Mouse (Mus musculus): ENCODE measurements at regions not wholly inside any gene's neighbourhood (a gene's known extent, or its start where the extent isn't known, plus 50 kb on each side); places are given as distances from the start of the nearest gene placed in this dataset.
A peak's percentile ranks its signal among the peaks of the same experiment; 100 is the strongest.

DNA sequence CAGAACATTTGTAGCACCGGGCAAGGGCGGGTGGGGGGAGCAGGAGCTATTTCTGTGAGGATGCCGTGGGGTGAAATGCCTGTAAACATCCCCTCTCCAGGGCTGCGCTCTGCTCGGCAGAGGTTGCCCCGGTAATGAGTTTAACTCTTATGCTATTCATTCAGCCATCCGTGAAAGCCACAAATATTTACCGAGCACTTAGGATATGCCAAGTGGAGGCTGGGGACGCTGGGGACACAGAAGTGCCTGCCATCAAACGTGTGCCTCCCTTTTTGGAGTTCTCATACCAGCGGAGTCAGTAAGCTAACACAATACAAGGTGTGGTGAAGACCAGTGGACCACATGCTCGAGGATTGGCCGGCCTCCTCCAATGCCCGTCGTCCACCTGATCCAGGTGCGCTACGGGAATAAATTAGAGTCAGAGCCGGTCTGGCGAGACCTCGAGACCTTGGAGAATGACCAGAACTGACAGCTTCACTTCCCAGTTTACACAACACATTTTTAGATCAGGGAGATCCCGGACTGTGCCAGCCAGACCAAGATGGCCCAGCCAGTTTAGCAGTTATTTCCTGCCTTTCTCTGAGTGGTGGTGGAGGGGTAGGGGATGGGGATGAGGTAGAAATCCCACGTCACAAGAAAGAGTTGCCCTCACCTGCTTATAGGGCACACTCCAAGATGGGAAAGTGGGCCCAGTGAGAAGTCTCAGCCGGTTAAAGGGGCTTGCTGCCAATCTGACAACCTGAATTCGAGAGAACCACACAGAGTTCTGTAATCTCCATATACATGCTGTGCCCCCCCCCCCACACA, 134.4 kb downstream of the 2410131K14Rik start:
- no peak for DNase-seq (ENCODE audit: low spot score in 2 of 2)

DNA sequence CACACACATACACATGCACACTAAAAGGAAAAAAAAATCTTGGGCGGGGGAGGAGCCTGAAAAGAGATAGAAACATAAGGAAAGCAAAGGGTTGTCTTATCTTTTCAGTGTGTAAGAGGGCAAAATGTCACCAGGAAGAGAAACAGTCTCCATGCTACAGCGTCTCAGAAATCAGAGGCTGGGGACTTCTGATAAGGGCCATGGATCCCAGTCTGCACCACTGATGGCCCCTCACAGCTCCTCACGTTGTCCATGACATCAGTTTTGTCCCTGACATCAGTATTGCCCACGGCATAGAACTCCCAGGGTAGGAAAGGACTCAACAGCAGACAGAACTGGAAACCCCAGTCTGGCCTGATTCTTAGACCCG, 135.0 kb downstream of the 2410131K14Rik start:
- DNase-seq (ENCODE audit: low spot score in 2 of 2) = no peak

DNA sequence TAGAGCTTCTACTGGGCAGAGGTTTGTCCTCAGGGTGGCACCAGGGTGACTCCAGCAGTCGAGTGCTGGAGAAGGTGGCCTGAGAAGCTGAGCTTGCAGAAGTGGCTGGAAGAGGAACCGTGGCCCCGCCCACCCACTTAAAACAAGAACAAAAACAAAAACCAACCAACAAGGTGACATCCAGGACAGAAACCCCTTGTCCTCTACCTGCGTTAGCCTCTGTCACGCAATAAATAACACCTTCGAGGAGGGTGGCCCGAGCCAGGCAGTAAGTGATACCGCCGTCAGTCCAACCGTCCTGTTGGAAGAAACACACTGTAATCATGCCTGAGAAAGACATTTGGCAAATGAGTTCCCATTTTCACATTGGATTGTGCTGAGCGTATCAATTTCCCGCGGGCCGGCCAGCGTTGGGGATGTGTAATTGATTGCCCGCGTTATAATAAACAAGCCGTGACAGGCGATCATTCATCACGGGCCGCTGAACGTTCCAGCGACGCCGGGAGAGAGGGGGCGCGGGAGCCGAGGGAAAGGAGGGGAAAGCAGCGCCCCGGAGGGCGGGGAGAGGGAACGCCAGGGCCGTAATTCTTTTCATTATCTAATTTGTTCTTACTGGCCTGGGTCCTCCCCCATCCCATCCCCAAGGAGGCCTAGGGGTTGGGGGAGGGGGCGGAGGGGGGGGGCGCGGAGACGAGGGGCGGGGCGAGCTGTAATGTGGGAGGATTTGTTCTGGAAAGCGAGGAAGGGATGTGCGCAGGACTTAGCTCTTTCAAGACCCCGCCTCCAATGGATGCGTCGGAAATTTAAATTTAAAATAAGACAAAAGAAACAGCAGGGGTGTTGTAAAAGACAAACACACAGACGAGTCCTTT, 135.6 kb downstream of the 2410131K14Rik start:
- peak in 1 of 2 experiments; percentile 55 for DNase-seq (ENCODE audit: low spot score in 2 of 2)

DNA sequence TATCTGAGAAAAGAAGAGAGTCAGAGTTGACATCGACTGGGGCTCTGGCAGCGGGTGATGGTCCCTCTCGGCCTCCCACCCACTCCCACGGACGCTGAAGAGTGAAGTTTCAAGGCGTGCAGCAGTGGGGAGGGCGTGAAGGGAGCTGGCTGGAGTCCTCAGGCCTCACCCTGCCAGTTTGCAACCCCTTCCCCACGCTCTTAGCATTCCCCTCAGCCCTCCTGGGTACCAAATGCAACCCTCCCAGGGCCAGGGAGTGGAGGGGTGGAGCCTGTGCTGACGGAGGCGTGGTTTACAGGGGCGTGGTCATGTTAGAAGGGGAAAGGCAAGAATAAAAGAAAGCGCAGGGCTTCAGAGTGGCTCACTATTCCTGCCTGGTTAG, 136.3 kb downstream of the 2410131K14Rik start:
- DNase-seq (ENCODE audit: low spot score in 2 of 2) = peak in 1 of 2 experiments; percentile 51

DNA sequence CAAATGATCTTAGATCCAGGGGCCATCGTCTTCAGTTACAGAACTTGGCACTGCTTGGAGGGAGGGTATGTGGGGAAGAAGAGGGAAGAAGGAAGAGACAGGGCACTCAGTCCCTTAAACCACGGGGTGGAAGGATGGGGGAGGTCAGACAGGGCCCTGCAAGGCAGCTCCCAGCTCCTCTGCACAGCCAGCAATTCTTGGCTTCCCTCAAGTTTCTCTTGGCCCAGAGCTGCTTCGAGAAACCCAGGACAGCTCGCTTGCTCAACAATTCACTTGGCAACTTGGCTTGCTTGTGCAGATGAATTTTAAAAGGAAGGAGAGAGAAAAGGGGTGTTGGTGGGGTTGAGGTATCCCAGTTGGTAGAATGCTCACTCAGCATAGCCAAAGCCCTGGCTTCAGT, 141.1 kb downstream of the 2410131K14Rik start:
- no peak for DNase-seq (ENCODE audit: low spot score in 2 of 2)

DNA sequence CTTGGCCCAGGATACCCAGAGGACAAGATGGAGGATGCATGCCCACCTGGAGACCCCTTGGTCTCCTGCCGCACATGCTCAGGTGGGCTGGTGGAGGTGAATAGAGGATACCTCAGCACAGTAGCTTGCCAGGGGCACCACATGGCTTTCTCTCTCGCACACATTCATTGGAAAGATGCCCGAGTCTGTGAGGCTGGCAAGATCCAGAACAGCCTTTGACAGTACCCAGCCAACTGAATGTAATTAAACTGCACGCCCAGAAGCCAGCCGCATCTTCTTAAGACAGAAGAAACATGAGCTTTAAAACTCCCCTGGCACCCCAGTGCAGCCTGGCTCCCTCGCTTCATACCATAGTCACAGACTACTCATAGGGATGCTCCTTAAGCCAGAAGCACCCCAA, 143.4 kb downstream of the 2410131K14Rik start:
- peak in 1 of 2 experiments; percentile 58 for DNase-seq (ENCODE audit: low spot score in 2 of 2)

DNA sequence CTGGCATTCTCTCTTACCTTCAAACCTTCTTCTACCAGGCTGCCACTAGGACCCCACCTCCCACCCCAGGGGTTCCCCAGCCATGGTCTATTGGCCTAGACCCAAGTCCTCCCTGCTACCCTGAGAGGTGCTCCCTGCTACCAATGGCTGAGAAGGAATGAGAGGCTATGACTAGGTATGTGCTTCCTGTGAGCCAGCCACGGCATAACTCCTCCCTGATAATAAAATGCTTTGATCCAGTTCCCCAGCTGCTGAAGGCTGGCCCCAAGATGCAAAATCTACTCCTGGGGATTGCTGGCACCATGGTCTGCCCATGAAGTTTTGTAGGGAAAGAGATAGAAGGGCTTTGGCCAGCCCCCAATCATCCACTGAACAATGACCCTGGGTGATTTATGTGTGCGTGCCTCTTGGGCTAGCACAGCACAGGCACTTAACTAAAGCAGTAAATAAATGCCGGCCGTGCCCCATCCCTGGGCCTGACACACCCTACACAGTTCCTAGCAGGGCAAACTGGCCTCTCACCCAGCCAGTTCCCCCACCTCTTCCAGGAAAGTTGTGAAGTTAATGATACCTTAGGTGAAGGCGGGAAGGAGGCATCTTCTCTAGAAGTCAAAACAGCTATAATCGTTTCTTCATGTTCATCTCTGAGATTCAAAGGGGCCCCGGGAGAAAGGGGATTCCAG, 145.8 kb downstream of the 2410131K14Rik start:
- no peak for DNase-seq (ENCODE audit: low spot score in 2 of 2)

DNA sequence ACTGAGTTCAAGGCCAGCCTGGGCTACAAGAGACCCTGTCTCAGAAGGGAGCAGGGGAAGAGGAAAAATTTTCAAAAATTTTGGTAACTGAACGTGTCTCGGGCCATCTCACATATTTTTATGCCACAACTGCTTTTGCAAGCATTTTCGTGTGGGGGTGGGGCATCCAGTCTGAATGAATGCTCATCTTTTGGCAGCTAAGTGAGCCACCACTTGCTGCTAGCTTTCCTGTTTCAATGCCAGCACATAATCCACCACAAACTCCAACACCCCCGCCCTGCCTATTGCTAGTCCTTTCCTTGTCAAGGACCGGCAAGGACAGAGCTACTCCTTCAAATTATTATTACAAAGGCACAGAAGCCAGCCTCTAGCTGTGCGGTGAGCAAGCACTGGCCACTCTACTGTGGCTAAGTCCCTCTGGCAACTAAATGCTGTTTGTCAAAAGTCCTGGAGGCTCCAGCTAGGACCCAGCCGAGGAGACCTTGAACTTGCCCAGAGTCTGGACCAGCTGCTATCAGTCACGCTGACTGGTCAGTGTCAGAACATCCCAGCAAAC, 148.0 kb downstream of the 2410131K14Rik start:
- peak; percentile 22 to 67 for DNase-seq (ENCODE audit: low spot score in 2 of 2)

DNA sequence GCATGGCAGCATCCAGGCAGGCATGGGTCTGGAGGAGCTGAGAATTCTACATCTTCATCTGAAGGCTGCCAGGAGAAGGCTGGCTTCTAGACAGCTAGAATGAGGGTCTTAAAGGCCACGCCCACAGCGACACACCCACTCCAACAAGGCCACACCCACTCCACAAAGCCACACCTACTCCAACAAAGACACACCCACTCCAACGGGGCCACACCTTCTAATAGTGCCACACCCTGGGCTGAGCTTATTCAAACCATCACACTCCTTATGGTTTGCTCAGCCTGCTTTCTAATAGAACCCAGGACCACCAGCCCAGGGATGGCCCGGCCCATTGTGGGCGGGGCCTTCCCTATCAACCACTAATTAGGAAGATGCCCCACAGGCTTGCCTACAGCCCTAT, 149.0 kb downstream of the 2410131K14Rik start:
- no peak for DNase-seq (ENCODE audit: low spot score in 2 of 2)

DNA sequence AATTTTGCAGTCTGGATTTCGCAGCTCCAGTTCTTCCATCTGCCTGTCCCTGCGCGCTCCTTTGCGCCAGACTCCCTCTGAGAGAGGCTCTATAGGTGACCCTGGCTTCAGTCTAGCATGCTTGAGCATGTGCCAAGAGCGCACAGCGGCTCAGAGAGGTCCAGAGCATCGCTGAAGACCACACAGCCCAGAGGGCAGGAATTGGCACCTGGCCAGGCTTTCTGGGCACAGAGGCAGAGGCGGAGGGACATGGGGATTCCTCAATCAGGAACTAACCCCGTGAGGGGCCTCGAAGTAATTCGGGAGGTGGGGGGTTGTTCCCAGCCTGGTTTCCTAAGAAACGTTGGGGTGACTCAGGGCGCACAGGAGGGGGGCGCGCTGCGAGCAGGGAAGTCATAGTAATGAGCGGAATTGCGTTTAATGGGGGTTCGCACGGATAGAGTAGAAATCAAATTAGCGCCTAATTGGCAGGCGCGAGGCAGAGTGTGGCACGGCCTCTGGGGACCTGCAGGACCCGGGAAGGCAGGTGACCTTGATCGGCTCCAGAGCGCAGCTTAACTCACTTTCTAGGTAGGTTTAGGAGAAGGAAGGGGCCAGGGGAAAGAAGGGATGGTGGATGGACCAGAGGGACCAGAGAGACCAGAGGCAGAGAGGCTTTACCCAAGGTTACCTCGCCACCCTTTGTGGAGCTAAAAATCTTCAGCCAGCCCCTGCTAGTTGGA, 151.1 kb downstream of the 2410131K14Rik start:
- peak in 1 of 2 experiments; percentile 26 for DNase-seq (ENCODE audit: low spot score in 2 of 2)

DNA sequence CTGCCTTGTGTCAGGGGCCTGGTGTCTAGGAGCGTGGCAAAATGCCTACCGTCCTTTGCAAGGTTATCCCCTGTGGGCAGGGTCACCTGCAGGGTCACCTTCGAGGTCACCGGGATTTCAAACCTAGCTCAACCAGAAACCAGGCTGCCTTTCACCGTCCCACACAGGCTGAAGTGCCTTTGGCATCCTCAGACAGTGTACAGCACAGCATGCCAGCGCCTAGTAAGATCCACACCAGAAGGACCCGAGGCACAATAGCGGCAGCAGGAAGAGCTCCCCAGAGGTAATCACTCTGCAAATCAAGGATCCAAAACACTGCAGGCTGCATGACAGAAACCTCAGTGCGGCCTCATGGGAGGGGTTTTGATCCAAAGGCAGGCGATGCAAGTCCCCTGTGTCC, 155.9 kb downstream of the 2410131K14Rik start:
- no peak for DNase-seq (ENCODE audit: low spot score in 2 of 2)

DNA sequence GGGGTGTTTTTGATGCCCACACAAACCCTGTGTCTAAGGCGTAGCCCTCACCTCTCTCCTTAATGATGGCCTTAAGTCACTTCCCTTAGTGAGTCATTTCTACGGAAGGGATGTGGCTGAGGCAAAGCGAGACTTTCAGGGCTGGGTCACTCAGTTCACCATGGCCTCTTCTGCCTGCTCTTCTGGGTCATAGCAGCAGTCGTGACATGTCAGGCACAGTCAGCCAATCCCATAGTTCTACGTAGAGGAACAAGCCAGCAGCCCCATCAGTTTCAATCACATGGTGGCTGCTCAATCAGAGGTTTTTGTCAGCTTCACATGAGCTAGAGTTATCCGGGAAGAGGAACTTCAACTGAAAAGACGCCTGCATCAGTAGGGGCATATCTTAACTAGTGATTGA, 156.1 kb upstream of the Med13l start:
- no peak for DNase-seq (ENCODE audit: low spot score in 2 of 2)

DNA sequence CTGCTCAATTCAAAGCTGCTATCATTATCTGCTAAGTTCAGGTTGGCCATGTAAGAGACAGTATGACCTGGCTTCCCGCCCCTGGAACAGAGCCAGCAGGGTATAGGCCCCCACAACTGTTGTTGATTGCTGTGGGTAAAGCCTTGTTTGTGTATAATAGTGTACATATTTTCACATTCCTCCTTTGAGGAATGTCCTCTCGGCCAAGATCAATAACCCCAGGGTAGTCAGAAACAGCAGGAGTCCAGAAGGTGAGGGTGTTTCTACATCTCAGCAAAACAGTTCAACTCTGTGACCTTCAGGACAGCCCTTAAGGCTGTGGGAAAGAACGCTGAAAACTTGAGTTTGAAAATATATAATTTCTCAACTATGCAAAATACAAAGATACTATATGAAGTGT, 155.1 kb upstream of the Med13l start:
- no peak for DNase-seq (ENCODE audit: low spot score in 2 of 2)

DNA sequence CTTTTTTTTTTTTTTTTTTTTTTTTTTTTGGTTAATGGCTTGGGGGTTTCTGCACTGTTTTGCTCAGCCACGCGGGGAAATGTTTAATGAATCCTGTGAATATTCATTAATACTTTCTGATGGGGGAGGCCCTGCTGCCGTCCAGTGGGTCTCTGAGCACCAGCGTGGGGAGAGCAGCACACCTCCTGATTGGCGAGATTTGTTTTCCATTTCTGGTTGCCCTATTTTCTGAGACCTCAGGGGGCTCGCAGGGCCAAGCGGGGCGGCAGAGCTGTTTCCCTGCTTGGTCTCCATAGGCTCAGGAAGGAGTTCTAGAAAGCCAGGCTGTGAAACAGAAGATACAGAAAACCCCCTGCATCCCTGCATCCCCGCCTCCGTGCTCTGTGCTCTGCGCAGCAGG, 153.0 kb upstream of the Med13l start:
- DNase-seq (ENCODE audit: low spot score in 2 of 2) = no peak

DNA sequence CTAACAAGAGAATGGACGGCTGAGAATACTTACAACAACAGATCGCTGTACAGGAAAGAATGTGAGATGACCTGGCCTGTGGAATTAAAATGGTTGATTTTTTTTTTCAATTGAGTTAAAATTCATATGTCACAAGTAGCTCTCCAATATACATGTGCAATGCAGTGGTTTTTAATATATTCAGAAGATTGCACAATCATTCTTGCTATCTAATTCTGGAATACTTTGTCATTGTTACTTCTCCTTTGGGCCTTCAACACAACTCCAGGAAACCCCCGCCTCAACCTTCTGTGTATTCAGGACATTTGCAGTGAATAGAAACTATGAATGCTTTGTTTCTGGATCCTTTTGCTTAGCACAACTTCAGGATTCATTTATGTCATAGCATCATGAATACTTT, 152.5 kb upstream of the Med13l start:
- DNase-seq (ENCODE audit: low spot score in 2 of 2) = no peak

DNA sequence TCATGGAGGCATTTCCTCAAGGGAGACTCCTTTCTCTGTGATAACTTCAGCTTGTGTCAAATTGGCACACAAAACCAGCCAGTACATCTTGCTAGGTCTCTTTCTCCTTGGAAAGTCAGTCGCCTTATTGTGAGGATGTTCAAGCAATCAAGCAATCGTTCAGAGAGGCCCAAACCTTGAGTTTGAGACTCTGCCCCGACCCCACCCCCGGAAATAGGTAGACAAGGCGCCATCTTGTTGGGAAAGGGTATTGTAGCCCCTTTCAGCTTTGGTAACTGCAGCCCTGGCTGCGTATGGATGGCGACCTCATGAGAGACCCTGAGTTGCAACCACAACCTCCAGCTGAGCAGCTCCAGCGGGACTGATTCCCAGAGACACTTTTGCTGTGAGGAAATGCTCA, 151.7 kb upstream of the Med13l start:
- no peak for DNase-seq (ENCODE audit: low spot score in 2 of 2)

DNA sequence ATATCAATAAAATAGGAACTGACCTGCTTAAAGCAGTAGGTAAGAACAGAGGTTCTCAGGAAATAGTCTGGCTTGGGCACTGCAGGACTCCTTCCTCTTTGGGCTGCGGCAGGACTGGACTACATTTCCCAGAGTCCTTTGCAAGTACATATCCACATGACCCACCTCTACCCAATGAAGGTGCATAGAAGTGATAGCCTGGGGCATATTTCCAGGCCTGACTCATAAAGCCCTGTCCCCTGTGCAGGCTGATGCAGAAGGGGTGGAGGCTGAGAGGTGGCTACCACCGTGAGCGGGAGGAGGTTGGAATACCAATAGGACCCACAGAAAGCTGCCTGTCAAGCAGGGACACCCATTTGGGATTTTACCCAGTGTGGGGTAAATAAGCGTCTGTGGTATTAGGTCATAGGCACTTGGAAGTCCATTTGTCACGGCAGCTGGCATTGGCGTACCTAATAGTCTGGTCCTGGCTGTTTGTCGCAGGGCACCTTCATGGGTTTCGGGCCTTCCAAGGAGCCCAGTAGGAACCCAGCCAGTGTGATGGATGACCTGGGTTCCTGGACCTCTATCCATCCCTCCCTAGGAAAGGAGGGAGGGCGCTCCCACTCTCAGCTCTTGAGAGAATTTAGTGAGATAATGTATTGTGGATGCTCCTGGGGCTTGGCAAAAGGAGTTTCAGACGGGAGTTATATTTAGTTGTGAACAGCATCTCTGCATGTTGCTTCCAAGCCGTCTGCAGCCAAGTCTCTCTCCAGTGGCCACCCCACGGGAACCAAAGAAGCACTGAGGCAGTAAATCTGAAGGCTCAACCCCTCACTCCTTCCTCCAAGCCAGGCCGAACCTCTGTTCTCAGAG, 146.8 kb upstream of the Med13l start:
- peak; percentile 77 to 88 for DNase-seq (ENCODE audit: low spot score in 2 of 2)

DNA sequence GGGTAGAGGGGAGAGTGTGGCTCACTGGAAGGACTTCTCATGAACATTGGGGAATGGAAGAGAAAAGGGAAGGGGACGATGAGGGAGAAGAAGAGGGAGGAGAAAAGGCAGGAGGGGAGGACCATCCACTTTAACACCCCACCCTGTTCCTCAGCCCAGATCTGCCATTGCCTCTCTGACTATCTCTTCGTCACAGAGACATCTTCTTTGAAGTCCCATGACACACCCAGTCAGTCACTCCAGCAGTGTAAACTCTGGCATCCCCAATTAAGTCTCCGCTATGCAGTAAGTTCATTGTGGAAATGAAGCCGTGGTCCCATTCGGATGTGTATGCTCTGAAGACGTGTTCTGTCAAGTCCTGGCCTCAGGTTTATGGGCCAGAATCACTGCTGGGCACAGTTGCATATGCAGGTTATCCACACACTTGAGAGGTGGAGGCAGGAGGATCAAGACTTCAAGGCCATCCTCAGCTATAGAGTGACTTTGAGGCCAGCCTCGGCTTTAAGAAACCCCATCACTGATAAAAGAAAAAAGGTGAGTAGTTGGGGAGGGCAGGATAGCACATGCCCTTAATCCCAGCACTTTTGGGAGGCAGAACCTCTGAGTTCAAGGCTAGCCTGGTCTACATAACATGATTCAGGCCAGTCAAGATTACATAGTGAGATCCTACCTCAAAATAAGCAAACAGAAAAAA, 141.0 kb upstream of the Med13l start:
- DNase-seq (ENCODE audit: low spot score in 2 of 2) = no peak
